Mouse (Mus musculus) CH12.LX (cell line): ENCODE measurements around the gene Senp5.

Source experiments
- BHLHE40 ChIP-seq: IDR thresholded peaks from 2 replicates; pipeline ENCODE4 v1.6.1; 2011; ENCODE audit warnings: mild to moderate bottlenecking, low read depth, low read length, improper control_type of control experiment
- CTCF ChIP-seq, 2 experiments: IDR thresholded peaks in 1 of 2; conservative IDR thresholded peaks in 1 of 2; 2 replicates each; pipeline ENCODE4 v1.5.1; 2011 to 2012; ENCODE audit warnings: low read depth in 2 of 2, low read length in 2 of 2, improper control_type of control experiment in 1 of 2, inconsistent platforms in 1 of 2, mild to moderate bottlenecking in 1 of 2, moderate library complexity in 1 of 2

DNA sequence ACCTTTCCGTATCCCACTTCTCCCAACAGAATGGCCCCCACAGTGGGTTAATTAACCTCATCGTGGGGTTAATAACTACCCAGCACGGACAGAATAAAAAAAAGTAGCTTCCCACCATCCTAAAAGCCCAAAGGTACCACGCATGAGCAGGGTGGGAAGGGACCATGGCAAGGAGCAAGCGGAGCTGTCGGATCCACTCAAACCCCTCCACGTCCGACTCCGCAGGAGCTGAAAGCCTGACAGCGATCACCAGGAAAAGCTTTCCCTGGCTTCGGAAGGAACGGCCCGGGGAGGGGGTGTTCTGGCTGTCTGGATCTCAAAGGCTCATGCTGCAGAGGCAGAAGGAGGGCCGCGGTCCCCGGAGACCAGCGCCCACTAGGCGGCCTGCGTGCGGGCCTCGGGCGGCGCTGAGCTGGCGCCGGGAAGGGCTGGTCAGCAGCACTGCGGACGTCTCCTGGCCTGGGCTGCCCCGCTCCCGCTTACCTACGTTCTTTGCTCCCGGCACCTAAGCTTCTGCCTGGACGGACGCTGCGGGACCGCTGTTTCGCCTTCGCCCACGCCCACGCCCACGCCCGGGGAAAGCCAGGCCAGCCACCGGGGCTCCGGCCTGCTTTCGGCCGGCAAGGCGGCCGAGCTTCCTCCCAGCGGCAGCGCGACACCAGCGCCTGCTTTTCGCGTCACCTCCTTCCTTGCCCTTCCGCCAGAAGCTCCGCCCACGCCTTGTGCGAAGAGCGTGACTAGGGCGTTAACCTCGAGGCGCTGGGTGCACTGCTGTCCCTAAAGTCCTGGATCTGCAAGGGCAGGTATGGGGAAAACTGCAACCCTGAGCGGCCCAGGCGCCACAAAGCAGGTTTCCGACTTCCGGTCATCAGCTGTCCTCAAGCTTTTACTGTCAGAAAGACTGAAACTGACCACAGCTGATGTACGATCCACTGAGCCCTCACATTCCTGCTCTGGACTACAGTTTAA lies at the start of gene Senp5:
- TF ChIP-seq BHLHE40 (peak; percentile 96), CTCF (conservative IDR thresholded peaks at IDR 0.05 in 1 of 2, IDR thresholded peaks at IDR 0.05 in 1 of 2; ENCODE audit: low read depth in 2 of 2, low read length in 2 of 2) (peak in 1 of 2 experiments; percentile 33; a peak in 2 of 4 replicates)
